Mouse (Mus musculus) embryonic facial prominence, embryonic 14.5 days (tissue): ENCODE results near the gene Ifitm6. TPM values are rescaled to one million over a fixed set of nuclear protein-coding genes. Genes with fewer than 3 reads are reported as not detected.

Source experiments
- ATAC-seq: fragments of 200-750 bp; cut with Nextera tagmentation; 2 replicates; pipeline ENCODE4 v1.8.0; 2017; ENCODE audit warnings: low read depth, moderate number of reproducible peaks, moderate TSS enrichment
- DNase-seq: peaks from one replicate; pipeline ENCODE4 v3.0.0-alpha.2; 2015; ENCODE audit warnings: low spot score
- H3K27ac ChIP-seq: fragments of 300-500 bp; sonication (generic); replicated peaks from 2 replicates; pipeline ENCODE4 v1.5.1; 2014; ENCODE audit warnings: low read depth, mild to moderate bottlenecking, low read length, moderate library complexity
- H3K27me3 ChIP-seq: fragments of 300-500 bp; sonication (generic); replicated peaks from 2 replicates; pipeline ENCODE4 v1.6.1; 2014; ENCODE audit warnings: low read length; ENCODE audit not compliant: control insufficient read depth, insufficient read depth
- H3K36me3 ChIP-seq: fragments of 300-500 bp; sonication (generic); 2 replicates; pipeline ENCODE4 v1.6.1; 2014; ENCODE audit warnings: low read length, mixed read lengths; ENCODE audit not compliant: control insufficient read depth, insufficient read depth
- H3K4me1 ChIP-seq: fragments of 300-500 bp; sonication (generic); 2 replicates; pipeline ENCODE4 v1.6.1; 2014; ENCODE audit warnings: antibody characterized with exemption, low read length; ENCODE audit not compliant: control insufficient read depth, insufficient read depth
- H3K4me2 ChIP-seq: fragments of 300-500 bp; sonication (generic); 2 replicates; pipeline ENCODE4 v1.6.1; 2014; ENCODE audit warnings: low read depth, mild to moderate bottlenecking, low read length, moderate library complexity, mixed read lengths
- H3K4me3 ChIP-seq: fragments of 300-500 bp; sonication (generic); 2 replicates; pipeline ENCODE4 v1.5.1; 2014; ENCODE audit warnings: low read depth, mild to moderate bottlenecking, low read length
- H3K9ac ChIP-seq: fragments of 300-500 bp; sonication (generic); 2 replicates; pipeline ENCODE4 v1.6.1; 2014; ENCODE audit warnings: low read depth, mild to moderate bottlenecking, low read length, moderate library complexity, mixed read lengths
- H3K9me3 ChIP-seq: fragments of 300-500 bp; sonication (generic); 2 replicates; pipeline ENCODE4 v1.6.1; 2016; ENCODE audit warnings: low read length; ENCODE audit not compliant: control insufficient read depth
- WGBS: fragments of 180-500 bp; shearing (Covaris S2); extraction: QIAGEN DNeasy Blood & Tissue Kit; methylation state at CpG from one replicate; pipeline ENCODE4 v1.1.7; 2014; 5-methylcytosine and 5-hydroxymethylcytosine counted together
- polyA plus RNA-seq: library from polyadenylated mRNA; unstranded; fragments of >200 nt; fragmentation: Nextera tagmentation; extraction: Ambion mirVana; gene quantifications from 2 replicates; pipeline ENCODE4 v1.2.1, GENCODE M21; 2014

The Ifitm6 gene
- polyA plus RNA-seq, 1 experiment from 2014 or later = 2.1 TPM

GRCm38 (mm10) chr7:141024865-141025838, 7.4 kb upstream of the Ifitm6 start:
- H3K36me3 ChIP-seq = no peaks in the 10 kb centered on the region
- no peak overlapping the region for H3K9ac ChIP-seq
- H3K9me3 ChIP-seq = no peaks in the 10 kb centered on the region
- H3K4me2 ChIP-seq = no peak overlapping the region
- H3K4me1 ChIP-seq = no peaks in the 10 kb centered on the region
- WGBS = 36% methylated on average over 6 of the region's 6 CpGs
- H3K27ac ChIP-seq = no peak overlapping the region
- ATAC-seq (0 out of 2 replicates have a peak, but pooled peaks have one; percentile 74), DNase-seq (peak; percentile 10)
- H3K27me3 ChIP-seq = no peaks in the 10 kb centered on the region
- no peak overlapping the region for H3K4me3 ChIP-seq

DNA sequence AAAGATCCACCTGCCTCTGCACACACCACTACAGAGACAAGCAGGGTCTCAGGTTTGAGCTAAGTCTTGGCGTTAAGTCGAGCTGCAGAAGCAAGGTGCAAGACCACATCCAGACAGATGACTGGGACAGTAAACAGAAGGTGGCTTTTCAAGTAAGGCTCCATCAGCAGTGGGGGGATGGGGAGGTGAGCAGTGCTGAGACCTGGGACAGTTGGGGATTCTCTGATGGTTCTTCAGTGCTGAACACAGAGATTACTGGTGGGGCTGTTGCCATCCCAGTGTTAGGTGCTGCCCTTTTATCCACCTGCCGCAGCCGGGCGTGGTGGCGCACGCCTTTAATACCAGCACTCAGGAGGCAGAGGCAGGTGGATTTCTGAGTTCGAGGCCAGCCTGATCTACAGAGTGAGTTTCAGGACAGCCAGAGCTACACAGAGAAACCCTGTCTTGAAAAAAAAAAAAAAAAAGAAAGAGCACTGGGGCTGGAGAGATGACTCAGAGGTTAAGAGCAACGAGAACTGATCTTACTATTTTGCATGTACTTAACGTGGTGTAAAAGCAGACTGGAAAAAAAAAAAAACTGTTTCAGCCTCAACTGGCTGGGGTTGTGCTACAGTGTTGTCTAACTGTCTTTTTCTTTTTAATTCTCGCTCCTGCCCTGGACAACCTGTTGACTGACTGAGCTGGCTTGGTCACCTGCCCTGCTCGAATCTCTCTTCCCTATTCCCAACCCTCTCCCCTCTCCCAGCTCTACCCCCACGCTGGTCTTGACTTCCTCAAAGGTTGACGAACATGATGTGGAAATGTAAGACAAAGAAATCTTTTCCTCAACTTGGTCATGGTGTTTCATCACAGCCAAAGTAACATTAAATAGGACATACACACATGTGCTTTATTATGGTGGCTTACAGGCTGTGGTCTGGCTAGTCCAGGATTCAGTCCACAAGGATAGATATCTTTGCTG, 4.0 kb upstream of the Ifitm6 start:
- Histone ChIP-seq H3K36me3 (no peaks in the 10 kb centered on the region), H3K4me3 (no peak overlapping the region), H3K9ac (no peak overlapping the region), H3K4me1 (no peaks in the 10 kb centered on the region), H3K27ac (no peak overlapping the region), H3K9me3 (no peaks in the 10 kb centered on the region), H3K4me2 (no peak overlapping the region), H3K27me3 (no peaks in the 10 kb centered on the region)
- WGBS = 78% methylated on average over 14 of the region's 14 CpGs
- ATAC-seq (no peak), DNase-seq (no peak)

DNA sequence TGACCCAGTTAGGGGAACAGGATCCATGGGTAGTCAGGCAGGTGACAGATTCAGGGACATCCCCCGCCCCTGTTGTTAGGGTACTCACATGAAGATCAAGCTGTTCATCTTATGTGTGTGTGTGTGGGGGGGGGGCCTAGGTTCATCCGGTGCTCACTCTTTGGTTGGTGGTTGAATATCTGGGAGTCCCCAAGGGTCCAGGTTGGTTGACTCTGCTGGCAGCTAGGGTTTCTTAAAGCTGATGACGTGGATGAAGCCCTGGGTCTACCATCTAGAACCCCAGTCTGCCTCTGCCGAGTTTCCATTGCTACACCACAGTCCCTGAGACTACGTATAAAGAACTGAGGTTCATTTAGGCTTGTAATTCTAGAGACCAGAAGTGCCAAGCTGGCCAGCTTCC, 1.3 kb upstream of the Ifitm6 start:
- Histone ChIP-seq H3K9ac (no peak overlapping the region), H3K4me1 (no peaks in the 10 kb centered on the region), H3K36me3 (no peaks in the 10 kb centered on the region), H3K9me3 (no peaks in the 10 kb centered on the region), H3K27me3 (no peaks in the 10 kb centered on the region), H3K4me2 (no peak overlapping the region), H3K4me3 (no peak overlapping the region), H3K27ac (no peak overlapping the region)
- DNase-seq (no peak), ATAC-seq (no peak)
- 93% methylated on average over 5 of the region's 5 CpGs for WGBS

- no peaks in the 10 kb centered on the region for H3K27me3 ChIP-seq
- H3K9ac ChIP-seq = no peak overlapping the region
- H3K4me3 ChIP-seq = no peak overlapping the region
- H3K27ac ChIP-seq = no peak overlapping the region
- ATAC-seq (no peak), DNase-seq (no peak)
- H3K9me3 ChIP-seq = no peaks in the 10 kb centered on the region
- no peaks in the 10 kb centered on the region for H3K36me3 ChIP-seq
- no peak overlapping the region for H3K4me2 ChIP-seq
- no peaks in the 10 kb centered on the region for H3K4me1 ChIP-seq
- WGBS = 86% methylated on average over 10 of the region's 10 CpGs
Observed at GRCm38 (mm10) chr7:141016707-141017697, 722 bp downstream of the Ifitm6 start.

DNA sequence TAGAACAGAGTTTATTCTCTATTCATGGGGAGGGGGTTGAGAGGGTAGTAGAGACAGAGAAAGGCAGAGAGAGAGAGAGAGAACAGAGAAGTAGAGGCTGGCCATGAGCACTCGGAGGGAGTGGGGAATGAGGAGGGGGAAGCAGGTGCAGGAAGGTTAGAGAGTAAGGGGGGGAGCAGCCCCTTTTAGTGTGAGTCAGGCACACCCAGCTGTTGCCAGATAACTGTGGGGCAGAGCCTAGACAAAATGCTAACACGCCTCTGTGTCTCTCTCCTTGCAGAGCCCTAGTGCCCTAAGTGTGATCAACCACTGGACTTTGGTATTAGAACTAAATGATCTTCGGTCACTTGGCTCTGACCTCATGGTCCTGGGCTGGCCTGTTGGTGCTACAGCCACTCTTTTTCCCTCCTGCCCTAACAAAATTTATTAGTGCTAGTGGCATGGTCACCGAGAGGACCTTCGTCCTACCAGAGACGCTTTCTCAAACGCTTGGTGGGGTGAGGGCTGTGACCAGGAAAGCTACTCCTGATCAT, 6.4 kb downstream of the Ifitm6 start:
- Histone ChIP-seq H3K36me3 (no peaks in the 10 kb centered on the region), H3K9ac (no peak overlapping the region), H3K4me2 (no peak overlapping the region; the same call in 1 of the 2 replicates), H3K27ac (peak overlapping the region; percentile 78), H3K4me3 (no peak overlapping the region), H3K27me3 (no peaks in the 10 kb centered on the region), H3K4me1 (peaks cover 8% of the 10 kb centered on the region; the same call in 1 of the 2 replicates), H3K9me3 (no peaks in the 10 kb centered on the region)
- WGBS = 86% methylated on average over 7 of the region's 7 CpGs
- ATAC-seq = no peak
- no peak for DNase-seq

GRCm38 (mm10) chr7:141010593-141010992, 7.1 kb downstream of the Ifitm6 start, which contains the start of gene Ifitm3:
Gene Ifitm3 (minus strand): TSS chr7:141010770.
- no peak for ATAC-seq
- Histone ChIP-seq H3K36me3 (no peaks in the 10 kb centered on the region), H3K4me2 (peak within 1 kb of the TSS; percentile 59), H3K9me3 (no peaks in the 10 kb centered on the region), H3K9ac (peak within 1 kb of the TSS; percentile 69), H3K4me3 (peak within 1 kb of the TSS; percentile 42), H3K27me3 (no peaks in the 10 kb centered on the region), H3K27ac (peak within 1 kb of the TSS; percentile 78), H3K4me1 (peaks cover 8% of the 10 kb centered on the region; the same call in 1 of the 2 replicates)
- peak; percentile 87 for DNase-seq
- 8% methylated on average over 10 of the region's 10 CpGs for WGBS

DNA sequence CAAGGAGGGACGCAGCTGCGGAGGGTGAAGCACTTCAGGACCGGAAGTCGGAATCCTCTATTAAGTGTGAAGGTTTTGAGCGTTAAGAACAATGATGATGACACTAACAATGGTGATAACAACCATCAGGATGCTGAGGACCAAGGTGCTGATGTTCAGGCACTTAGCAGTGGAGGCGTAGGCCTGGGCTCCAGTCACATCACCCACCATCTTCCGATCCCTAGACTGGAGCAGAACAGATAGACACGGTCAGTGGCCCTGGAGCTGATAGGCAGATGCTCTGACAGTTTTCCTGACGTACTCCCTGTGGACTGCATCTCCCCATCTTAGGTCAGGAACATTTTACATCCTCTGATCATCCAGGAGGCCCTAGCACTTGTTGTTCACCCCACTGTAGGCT, 8.1 kb downstream of the Ifitm6 start:
- Histone ChIP-seq H3K9ac (peak overlapping the region; percentile 69; the same call in 1 of the 2 replicates), H3K36me3 (no peaks in the 10 kb centered on the region), H3K4me1 (peaks cover 8% of the 10 kb centered on the region; the same call in 1 of the 2 replicates), H3K9me3 (no peaks in the 10 kb centered on the region), H3K4me2 (peak overlapping the region; percentile 59), H3K4me3 (peak overlapping the region; percentile 42), H3K27me3 (no peaks in the 10 kb centered on the region), H3K27ac (no peak overlapping the region)
- WGBS = 85% methylated on average over 9 of the region's 9 CpGs
- ATAC-seq (no peak), DNase-seq (no peak)
